Mouse (Mus musculus) midbrain, embryonic 14.5 days (tissue): ENCODE data around the gene Irx5. TPM values are rescaled to one million over a fixed set of nuclear protein-coding genes. Genes with fewer than 3 reads are reported as not detected.

ENCODE experiments used
- ATAC-seq: fragments of 200-750 bp; cut with Nextera tagmentation; 2 replicates; pipeline ENCODE4 v1.8.0; 2017; ENCODE audit warnings: moderate number of reproducible peaks, moderate library complexity; ENCODE audit not compliant: low FRiP score, low TSS enrichment
- DNase-seq: peaks from one replicate; pipeline ENCODE4 v3.0.0-alpha.2; 2015
- H3K27ac ChIP-seq: fragments of 300-500 bp; sonication (generic); replicated peaks from 2 replicates; pipeline ENCODE4 v1.5.1; 2014; ENCODE audit warnings: mild to moderate bottlenecking, low read depth, low read length, moderate library complexity
- H3K27me3 ChIP-seq: fragments of 300-500 bp; sonication (generic); 2 replicates; pipeline ENCODE4 v1.6.1; 2014; ENCODE audit warnings: low read length, control low read depth, mixed read lengths; ENCODE audit not compliant: control insufficient read depth, insufficient read depth
- H3K36me3 ChIP-seq: fragments of 300-500 bp; sonication (generic); 2 replicates; pipeline ENCODE4 v1.6.1; 2014; ENCODE audit warnings: low read length, control low read depth; ENCODE audit not compliant: control insufficient read depth, insufficient read depth
- H3K4me1 ChIP-seq: fragments of 300-500 bp; sonication (generic); 2 replicates; pipeline ENCODE4 v1.6.1; 2014; ENCODE audit warnings: mild to moderate bottlenecking, antibody characterized with exemption, low read length, control low read depth; ENCODE audit not compliant: control insufficient read depth, insufficient read depth
- H3K4me2 ChIP-seq: fragments of 300-500 bp; sonication (generic); 2 replicates; pipeline ENCODE4 v1.6.1; 2014; ENCODE audit warnings: mild to moderate bottlenecking, low read length, moderate library complexity
- H3K4me3 ChIP-seq: fragments of 300-500 bp; sonication (generic); replicated peaks from 2 replicates; pipeline ENCODE4 v1.5.1; 2014; ENCODE audit warnings: low read depth, low read length
- H3K9ac ChIP-seq: fragments of 300-500 bp; sonication (generic); replicated peaks from 2 replicates; pipeline ENCODE4 v1.6.1; 2014; ENCODE audit warnings: mild to moderate bottlenecking, low read length, moderate library complexity
- H3K9me3 ChIP-seq: fragments of 300-500 bp; sonication (generic); 2 replicates; pipeline ENCODE4 v1.6.1; 2016; ENCODE audit warnings: low read length, control low read depth, mixed read lengths; ENCODE audit not compliant: control insufficient read depth
- WGBS: fragments of 180-500 bp; shearing (Covaris S2); extraction: QIAGEN DNeasy Blood & Tissue Kit; methylation state at CpG from one replicate; pipeline ENCODE4 v1.1.7; 2014; 5-methylcytosine and 5-hydroxymethylcytosine counted together
- polyA plus RNA-seq: library from polyadenylated mRNA; unstranded; fragments of >200 nt; fragmentation: Nextera tagmentation; extraction: Ambion mirVana; gene quantifications from 2 replicates; pipeline ENCODE4 v1.2.1, GENCODE M21; 2014

The Irx5 gene
- polyA plus RNA-seq, 1 experiment from 2014 or later = 30.7 TPM

DNA sequence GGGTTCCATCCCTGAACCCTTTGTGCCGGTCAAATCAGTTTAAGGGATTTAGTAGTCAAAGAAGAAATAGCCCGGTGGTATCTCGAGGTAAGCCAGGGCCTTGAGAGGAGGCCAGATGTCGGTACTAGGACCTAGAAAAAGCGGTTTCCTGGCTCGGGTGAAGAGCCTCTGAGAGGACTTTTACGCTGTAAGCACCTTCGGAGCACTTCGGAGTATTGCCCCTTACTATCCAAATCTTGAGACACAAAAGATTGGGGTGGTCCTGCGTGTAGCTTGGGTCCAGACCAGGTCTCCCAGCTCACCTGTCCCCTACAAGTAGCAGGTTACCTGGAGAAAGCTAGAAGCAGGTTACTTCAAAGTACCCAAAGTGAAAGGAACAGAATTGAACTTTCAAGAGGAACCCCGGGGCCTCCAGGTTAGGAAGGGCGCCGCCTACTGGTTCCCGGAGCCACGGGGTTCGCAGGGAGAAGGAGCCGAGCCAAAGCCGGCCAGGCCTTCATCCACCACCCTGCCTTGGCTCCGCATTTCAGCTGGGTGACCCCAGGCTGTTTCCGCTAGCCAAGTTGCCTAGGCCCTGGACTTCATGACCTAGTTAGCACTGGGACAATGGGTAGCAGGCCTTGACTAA, 6.8 kb downstream of the Irx5 start:
- Histone ChIP-seq H3K9me3 (no peaks in the 10 kb centered on the region), H3K36me3 (peaks cover 15% of the 10 kb centered on the region; the same call in 1 of the 2 replicates), H3K4me1 (peaks cover 38% of the 10 kb centered on the region), H3K27me3 (peaks cover 23% of the 10 kb centered on the region), H3K27ac (peak overlapping the region; percentile 85), H3K9ac (peak overlapping the region; percentile 68), H3K4me2 (peak overlapping the region; percentile 70), H3K4me3 (peak overlapping the region; percentile 45)
- WGBS = 4% methylated on average over 20 of the region's 20 CpGs
- ATAC-seq (no peak), DNase-seq (peak; percentile 84)

DNA sequence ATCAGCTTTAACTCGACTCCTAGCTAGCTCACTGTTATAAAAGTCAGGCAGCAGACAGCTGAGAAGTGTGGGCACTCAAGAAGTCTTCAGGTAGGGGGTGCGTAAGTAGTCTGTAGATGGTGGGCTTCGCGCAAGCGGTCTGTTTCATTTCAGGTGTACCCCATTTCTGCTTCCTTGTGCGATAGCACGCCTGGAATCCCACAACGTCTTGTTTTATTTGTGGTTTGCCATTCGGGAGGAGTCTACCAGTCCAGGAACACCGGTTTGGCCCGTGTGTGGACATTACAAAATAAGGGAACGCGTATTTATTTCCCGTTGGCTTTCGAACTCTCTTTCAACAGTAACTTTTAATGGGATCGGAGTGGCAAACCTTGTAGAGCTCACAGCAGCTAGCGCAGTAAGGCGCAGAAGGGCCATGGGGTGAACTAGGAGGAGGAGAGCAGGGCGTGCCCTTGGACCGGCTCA, 7.4 kb downstream of the Irx5 start:
- 14% methylated on average over 20 of the region's 20 CpGs for WGBS
- DNase-seq = no peak
- Histone ChIP-seq H3K4me3 (peak overlapping the region; percentile 45), H3K36me3 (peaks cover 13% of the 10 kb centered on the region; the same call in 1 of the 2 replicates), H3K27ac (peak overlapping the region; percentile 85), H3K9me3 (no peaks in the 10 kb centered on the region), H3K27me3 (peaks cover 23% of the 10 kb centered on the region), H3K4me1 (peaks cover 44% of the 10 kb centered on the region), H3K9ac (peak overlapping the region; percentile 68), H3K4me2 (peak overlapping the region; percentile 70)
- no peak for ATAC-seq

DNA sequence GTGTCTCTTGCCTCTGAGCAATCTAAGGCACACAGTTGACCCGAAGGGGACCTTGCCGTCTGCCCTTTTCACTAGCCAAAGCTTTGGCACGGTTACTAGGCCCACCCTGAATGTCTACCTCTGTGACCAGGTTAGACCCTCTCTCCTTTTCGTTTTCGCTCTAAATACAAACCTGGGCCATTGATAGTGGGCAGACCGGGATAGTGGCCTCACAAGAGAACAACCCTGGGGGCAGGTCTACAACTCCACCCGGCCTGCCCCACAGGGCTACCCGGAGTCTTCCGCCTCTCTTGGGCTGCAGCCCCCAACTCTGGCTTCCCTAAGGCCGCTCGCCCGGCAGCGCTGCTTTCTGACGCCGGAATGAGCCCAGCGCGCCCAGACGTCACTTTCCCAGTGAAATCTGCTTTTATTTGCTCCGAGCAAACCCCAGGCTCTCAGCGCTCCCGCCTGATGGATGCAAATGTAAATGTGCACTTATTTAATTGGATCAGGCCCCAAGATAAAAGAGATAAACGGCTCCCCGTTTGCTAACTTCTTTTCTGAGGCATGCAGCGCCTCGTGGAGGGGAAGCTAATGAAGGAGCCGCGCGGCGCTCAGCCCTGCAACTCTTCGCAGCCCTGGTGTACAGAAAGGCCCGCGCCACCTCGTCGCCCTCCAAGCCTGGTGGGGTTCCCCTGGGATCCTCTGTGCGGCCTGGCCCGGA, 8.0 kb downstream of the Irx5 start:
- Histone ChIP-seq H3K36me3 (peaks cover 7% of the 10 kb centered on the region; the same call in 1 of the 2 replicates), H3K9ac (peak overlapping the region; percentile 68), H3K4me1 (peaks cover 48% of the 10 kb centered on the region), H3K9me3 (no peaks in the 10 kb centered on the region), H3K4me3 (peak overlapping the region; percentile 45), H3K27ac (peak overlapping the region; percentile 85), H3K27me3 (peaks cover 23% of the 10 kb centered on the region), H3K4me2 (peak overlapping the region; percentile 70)
- DNase-seq (peak; percentile 82), ATAC-seq (no peak)
- WGBS = 2% methylated on average over 36 of the region's 36 CpGs

DNA sequence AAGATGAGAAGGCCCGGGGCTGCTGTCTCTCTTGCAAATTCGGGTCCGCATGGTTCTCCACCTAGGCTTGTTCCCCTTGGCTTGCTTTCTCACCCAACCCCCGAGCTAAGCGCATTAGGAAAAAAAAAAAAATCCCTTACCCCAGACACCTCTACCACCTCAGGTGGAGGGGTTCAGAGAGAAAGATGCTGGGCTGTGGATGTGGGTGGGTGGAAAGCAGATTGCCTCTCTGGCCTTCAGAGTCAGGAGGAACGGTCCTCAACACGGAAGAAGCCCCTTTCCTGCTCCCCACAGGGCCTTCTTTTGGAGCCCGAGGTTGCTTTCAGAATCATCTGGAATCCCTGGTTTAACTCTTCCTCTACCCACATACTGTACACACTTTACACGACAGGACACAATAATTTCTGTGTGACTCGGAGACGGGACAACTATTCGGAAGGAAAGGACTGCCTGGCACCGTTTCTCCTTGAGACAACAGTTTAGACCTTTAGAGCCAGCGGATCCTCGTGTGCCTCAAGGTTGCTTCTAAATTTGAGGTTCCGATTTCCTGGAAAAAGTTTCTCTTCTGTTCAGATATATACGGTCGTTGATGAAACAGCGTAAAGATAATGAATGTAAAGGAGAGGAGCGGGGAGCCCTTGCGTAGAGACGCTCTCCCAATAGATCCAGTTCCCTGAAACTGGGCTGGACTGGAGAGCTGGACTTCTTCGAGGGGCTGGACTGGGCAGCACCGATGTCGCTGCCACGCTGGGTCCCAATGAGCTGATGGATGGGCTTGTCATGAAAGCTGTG, 8.7 kb downstream of the Irx5 start:
- 18% methylated on average over 26 of the region's 26 CpGs for WGBS
- Histone ChIP-seq H3K27ac (peak overlapping the region; percentile 85), H3K9ac (peak overlapping the region; percentile 68), H3K36me3 (0 out of 2 replicates have a peak, but pooled peaks cover 3% of the 10 kb centered on the region), H3K4me2 (peak overlapping the region; percentile 70), H3K4me3 (peak overlapping the region; percentile 45), H3K4me1 (peaks cover 48% of the 10 kb centered on the region), H3K9me3 (no peaks in the 10 kb centered on the region), H3K27me3 (peaks cover 23% of the 10 kb centered on the region)
- DNase-seq = no peak
- no peak for ATAC-seq

DNA sequence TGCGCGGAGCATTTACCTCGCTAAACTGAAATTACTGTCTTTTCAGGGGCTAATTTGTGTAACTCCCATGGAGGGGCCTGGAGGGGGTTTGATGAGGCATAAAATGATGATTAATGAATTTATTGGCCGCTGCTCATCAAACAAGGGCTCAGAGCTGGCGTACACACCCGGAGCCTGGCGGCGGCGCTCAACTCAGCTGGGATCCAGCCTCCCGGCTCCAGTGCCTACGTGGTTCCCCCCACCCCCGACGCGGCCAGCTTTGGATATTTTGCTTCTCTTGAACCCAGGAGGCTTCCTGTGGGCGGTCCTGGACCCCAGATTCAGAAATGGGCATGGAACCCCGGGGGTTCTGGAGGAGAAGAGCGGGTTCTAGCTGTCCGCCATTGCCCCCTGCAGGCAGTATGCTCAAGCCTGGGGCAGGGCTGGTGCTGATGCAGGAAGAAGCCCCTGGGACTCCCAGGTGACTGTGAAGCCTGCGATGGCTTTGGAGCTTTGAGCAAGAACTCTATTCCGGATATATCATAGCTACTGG, 9.4 kb downstream of the Irx5 start:
- H3K4me1 ChIP-seq = peaks cover 48% of the 10 kb centered on the region
- peaks cover 23% of the 10 kb centered on the region for H3K27me3 ChIP-seq
- H3K4me3 ChIP-seq = peak overlapping the region; percentile 45; the same call in 1 of the 2 replicates
- 0 out of 2 replicates have a peak, but pooled peaks cover 3% of the 10 kb centered on the region for H3K36me3 ChIP-seq
- no peaks in the 10 kb centered on the region for H3K9me3 ChIP-seq
- peak overlapping the region; percentile 70 for H3K4me2 ChIP-seq
- ATAC-seq (no peak), DNase-seq (peak; percentile 68)
- peak overlapping the region; percentile 85; the same call in 1 of the 2 replicates for H3K27ac ChIP-seq
- WGBS = 22% methylated on average over 20 of the region's 20 CpGs
- H3K9ac ChIP-seq = peak overlapping the region; percentile 68; the same call in 1 of the 2 replicates

GRCm38 (mm10) chr8:92379524-92379923, 22.1 kb downstream of the Irx5 start:
- ATAC-seq (no peak), DNase-seq (no peak)
- Histone ChIP-seq H3K9ac (no peak overlapping the region), H3K4me2 (no peak overlapping the region), H3K27me3 (no peaks in the 10 kb centered on the region), H3K36me3 (no peaks in the 10 kb centered on the region), H3K4me1 (peaks cover 6% of the 10 kb centered on the region; the same call in 1 of the 2 replicates), H3K27ac (no peak overlapping the region), H3K9me3 (no peaks in the 10 kb centered on the region), H3K4me3 (no peak overlapping the region)
- WGBS = 58% methylated on average over 6 of the region's 6 CpGs

DNA sequence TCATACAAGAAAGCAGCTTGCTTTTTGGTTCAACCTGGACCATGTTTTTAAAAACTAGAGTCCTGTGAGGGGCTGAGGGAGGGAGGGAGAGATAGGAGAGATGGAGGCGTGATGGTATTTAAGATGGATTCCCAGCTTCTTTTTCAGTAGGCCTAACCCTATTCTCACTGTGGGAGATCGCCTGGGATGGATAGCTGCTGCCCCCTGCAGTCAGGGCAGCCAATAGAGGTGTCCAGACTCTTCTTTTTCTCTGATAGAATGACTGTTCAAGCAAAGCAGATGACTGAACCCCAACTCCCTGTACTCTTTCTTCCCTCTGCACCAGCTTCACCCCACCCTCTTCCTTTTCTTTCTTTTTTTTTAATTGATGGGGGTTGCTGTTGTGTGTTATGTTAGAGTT, 23.1 kb downstream of the Irx5 start:
- Histone ChIP-seq H3K36me3 (no peaks in the 10 kb centered on the region), H3K4me1 (peaks cover 10% of the 10 kb centered on the region; the same call in 1 of the 2 replicates), H3K9me3 (no peaks in the 10 kb centered on the region), H3K4me2 (no peak overlapping the region), H3K27me3 (no peaks in the 10 kb centered on the region), H3K9ac (no peak overlapping the region), H3K27ac (no peak overlapping the region), H3K4me3 (no peak overlapping the region)
- no peak for ATAC-seq
- 41% methylated on average over 2 of the region's 2 CpGs for WGBS
- no peak for DNase-seq

DNA sequence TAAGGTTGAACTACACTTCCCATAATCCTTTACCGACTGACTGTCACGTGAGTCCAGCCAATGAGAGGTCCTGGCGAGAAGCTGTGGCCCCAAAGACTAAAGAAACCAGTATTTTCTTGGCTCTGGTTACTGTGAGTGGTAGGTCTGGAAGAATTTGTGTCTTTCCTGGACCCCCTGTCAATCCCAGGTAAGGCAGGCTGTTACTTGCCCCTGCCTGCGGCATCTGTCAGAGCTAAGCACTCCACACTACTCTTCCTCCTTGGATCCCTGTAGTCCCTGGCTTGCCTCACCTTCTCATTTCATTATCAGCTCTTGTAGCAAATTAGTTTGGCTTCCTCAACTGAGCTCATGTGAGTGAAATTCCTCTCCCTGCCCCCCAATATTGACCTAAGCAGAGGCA, 30.5 kb downstream of the Irx5 start:
- Histone ChIP-seq H3K9ac (no peak overlapping the region), H3K4me1 (peaks cover 4% of the 10 kb centered on the region; the same call in 1 of the 2 replicates), H3K9me3 (no peaks in the 10 kb centered on the region), H3K27ac (no peak overlapping the region), H3K4me2 (no peak overlapping the region), H3K4me3 (no peak overlapping the region), H3K27me3 (no peaks in the 10 kb centered on the region), H3K36me3 (no peaks in the 10 kb centered on the region)
- no peak for ATAC-seq
- no peak for DNase-seq
- 88% methylated on average over 4 of the region's 4 CpGs for WGBS
